Mouse (Mus musculus) bone marrow, adult 2 months (tissue): ENCODE measurements at regions not wholly inside any gene's neighbourhood (a gene's known extent, or its start where the extent isn't known, plus 50 kb on each side); places are given as distances from the start of the nearest gene placed in this dataset.

Experiments
- CTCF ChIP-seq: fragments of 200-500 bp; IDR thresholded peaks from 2 replicates; pipeline ENCODE4 v1.5.1; 2011; ENCODE audit warnings: low read length, control low read depth; ENCODE audit not compliant: control insufficient read depth, insufficient read depth
- POLR2A ChIP-seq: fragments of 200-500 bp; IDR thresholded peaks from 2 replicates; pipeline ENCODE4 v1.6.1; 2011; ENCODE audit warnings: low read depth, mild to moderate bottlenecking, control low read depth, low read length, borderline replicate concordance; ENCODE audit not compliant: control insufficient read depth

GRCm38 (mm10) chr13:31204068-31204467, 230.1 kb downstream of the Gm5447 start:
- no peak for TF ChIP-seq CTCF
- no peak for TF ChIP-seq POLR2A
